Mouse (Mus musculus): ENCODE results near the gene Efhd2. TPM values are rescaled to one million over a fixed set of nuclear protein-coding genes. Genes with fewer than 3 reads are reported as not detected.
A peak's percentile ranks its signal among the peaks of the same experiment; 100 is the strongest.

The Efhd2 gene
- polyA plus RNA-seq (2015; fragmentation: Nextera tagmentation; extraction: Ambion mirVana), result 77.6 and 78.6 TPM in 2 replicates

DNA sequence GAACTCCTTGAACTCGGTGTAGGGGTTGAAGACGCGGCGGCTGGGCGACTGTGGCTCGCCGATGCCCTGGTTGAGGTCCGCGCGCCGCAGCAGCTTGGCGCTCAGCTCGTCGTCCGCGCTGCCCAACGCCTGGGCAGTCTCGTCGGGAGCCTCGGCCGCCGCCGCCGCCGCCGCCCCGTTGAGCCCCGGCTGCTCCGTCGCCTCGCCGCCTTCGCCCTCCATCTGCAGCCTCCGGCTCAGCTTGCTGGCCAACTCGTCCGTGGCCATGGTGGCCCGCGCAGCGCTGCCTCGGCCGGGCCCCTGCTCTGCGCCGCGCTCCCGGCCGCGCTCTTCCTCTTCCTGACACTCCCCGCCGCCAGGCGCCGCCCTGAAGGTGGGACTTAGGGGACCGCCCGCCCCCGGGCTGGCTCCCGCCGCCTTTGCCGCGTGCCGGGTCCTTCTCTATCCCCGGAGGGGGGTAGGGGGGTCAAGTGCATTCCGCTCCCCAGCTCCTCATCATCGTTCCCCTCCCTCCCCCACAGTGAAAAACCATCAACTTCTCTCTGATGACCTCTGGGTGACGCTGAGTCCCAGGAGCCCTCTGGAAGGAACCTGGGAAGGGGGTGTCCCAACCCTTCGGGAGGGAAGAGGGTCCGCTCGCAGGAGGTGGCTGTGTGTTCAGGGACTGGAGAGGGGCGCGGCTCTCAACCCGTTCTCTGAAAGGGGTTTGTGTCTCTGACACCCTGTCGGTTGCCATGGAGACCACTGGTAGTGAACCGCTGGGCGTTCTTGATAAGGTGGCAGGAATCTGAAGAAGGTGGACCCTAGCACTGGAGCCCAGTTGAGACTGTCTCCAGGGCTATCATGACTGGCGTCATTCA lies at the start of gene Efhd2:
Efhd2 (minus strand) TSS at position 320 of the 860 bp plus-strand sequence.
- peaks cover 49% of the 10 kb centered on the region for H3K4me1 ChIP-seq (ENCODE audit: control insufficient read depth, insufficient read depth, low read depth, low read length)

DNA sequence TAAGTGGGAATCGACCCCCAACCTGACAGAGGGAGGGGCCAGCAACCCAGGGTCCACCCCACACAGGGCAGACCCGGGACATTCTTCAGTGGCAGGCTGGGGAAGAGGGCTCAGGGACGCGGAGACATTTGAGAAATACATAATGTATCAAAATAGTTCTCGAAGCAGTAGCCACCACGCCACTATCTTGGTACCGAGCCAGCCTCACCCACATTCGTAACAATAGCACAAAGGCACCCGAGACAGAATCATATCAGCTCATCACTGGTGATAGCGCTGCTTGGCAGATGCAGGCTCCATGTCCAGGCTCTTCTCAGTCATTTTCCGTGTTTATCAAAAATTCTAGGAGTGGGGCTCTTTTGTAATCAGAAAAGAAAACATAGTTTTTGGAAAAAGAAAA lies 49.2 kb upstream of the Efhd2 start:
- no peak for ATAC-seq
- H3K9ac ChIP-seq (ENCODE audit: low read depth, low read length), result no peak overlapping the region
- no peaks in the 10 kb centered on the region for H3K9me3 ChIP-seq (ENCODE audit: control insufficient read depth, low read length)
- H3K4me1 ChIP-seq (ENCODE audit: control insufficient read depth, insufficient read depth, low read depth, low read length), result no peaks in the 10 kb centered on the region
- H3K27ac ChIP-seq (ENCODE audit: low read depth, low read length), result no peak overlapping the region
- H3K4me2 ChIP-seq (ENCODE audit: low read length), result no peak overlapping the region
- no peaks in the 10 kb centered on the region for H3K36me3 ChIP-seq (ENCODE audit: control insufficient read depth, insufficient read depth, low read length)
- no peaks in the 10 kb centered on the region for H3K27me3 ChIP-seq (replicated peaks; ENCODE audit: control insufficient read depth, insufficient read depth, low read length)
- no peak overlapping the region for H3K4me3 ChIP-seq (ENCODE audit: low read length)
- 82% methylated on average over 11 of the region's 11 CpGs for WGBS

More for the DNA sequence above, at the start of gene Efhd2:
- peak; percentile 90 for ATAC-seq
- no peaks in the 10 kb centered on the region for H3K9me3 ChIP-seq (ENCODE audit: control insufficient read depth, low read length)
- peak within 1 kb of the TSS; percentile 97 for H3K4me2 ChIP-seq (ENCODE audit: low read length)
- H3K4me3 ChIP-seq (ENCODE audit: low read length), result peak within 1 kb of the TSS; percentile 85
- no peaks in the 10 kb centered on the region for H3K36me3 ChIP-seq (ENCODE audit: control insufficient read depth, insufficient read depth, low read length)
- under 1% methylated on average over 62 of the region's 73 CpGs for WGBS
- H3K9ac ChIP-seq (ENCODE audit: low read depth, low read length), result peak within 1 kb of the TSS; percentile 93
- H3K27me3 ChIP-seq (replicated peaks; ENCODE audit: control insufficient read depth, insufficient read depth, low read length), result no peaks in the 10 kb centered on the region
- peak within 1 kb of the TSS; percentile 77 for H3K27ac ChIP-seq (ENCODE audit: low read depth, low read length)

DNA sequence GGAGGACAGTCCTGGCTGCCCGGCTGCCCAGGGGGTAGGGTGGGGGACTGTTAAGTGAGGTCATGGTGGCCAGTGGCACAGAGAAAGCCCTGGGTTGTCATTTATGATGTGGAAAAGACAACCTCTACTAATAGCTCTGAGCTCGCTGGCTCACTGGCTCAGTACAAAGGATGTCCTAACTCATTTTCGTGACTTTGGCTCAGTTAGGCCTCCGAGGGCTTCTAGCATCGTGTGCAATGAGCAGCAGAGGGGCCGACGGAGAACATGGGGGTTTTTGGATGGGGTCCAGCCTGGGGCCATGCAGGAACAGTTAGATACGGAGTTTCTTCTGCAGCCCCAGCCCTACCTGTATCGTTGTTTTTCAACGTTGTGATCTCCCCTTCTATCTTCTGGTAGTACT lies 45.7 kb upstream of the Efhd2 start:
- WGBS, result 75% methylated on average over 10 of the region's 10 CpGs
- no peaks in the 10 kb centered on the region for H3K36me3 ChIP-seq (ENCODE audit: control insufficient read depth, insufficient read depth, low read length)
- no peak for ATAC-seq

DNA sequence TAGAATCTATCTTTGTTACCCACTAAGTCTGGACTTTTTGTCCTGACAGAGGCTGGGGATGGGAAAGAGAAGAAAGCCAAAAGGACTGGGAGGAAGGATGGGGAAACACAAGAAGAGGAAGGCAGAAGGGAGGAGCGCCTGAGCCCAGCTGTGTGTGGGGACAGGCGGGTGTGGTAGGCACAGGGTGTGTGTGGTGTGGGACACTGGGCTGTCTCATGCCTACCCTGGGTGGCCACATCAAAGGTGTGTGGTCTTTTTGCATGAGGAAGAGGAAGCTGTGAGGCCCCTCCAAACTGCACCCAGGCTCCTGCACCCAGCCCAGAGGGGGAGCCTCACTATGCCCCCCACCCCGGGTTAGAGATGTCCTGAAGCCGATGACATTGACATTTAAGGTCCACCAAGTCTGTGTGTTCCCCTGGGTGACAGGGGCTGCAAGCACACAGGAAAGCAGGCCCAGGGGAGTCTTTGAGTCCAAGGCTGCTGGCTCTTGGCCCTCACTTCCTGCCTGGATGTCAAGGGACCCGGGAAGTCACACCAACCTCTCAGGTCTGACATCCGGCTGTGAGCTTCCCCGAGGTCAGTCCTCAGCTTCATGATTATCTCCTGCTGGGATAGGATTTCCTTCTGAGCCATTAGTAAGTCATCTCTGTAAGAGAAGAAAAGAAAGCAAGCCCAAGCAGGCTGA lies 43.2 kb upstream of the Efhd2 start:
- H3K4me2 ChIP-seq (ENCODE audit: low read length), result no peak overlapping the region
- no peak for ATAC-seq
- no peak overlapping the region for H3K4me3 ChIP-seq (ENCODE audit: low read length)
- no peaks in the 10 kb centered on the region for H3K27me3 ChIP-seq (replicated peaks; ENCODE audit: control insufficient read depth, insufficient read depth, low read length)
- 69% methylated on average over 7 of the region's 7 CpGs for WGBS
- H3K36me3 ChIP-seq (ENCODE audit: control insufficient read depth, insufficient read depth, low read length), result no peaks in the 10 kb centered on the region
- H3K4me1 ChIP-seq (ENCODE audit: control insufficient read depth, insufficient read depth, low read depth, low read length), result peaks cover 6% of the 10 kb centered on the region; the same call in 1 of the 2 replicates
- no peaks in the 10 kb centered on the region for H3K9me3 ChIP-seq (ENCODE audit: control insufficient read depth, low read length)
- no peak overlapping the region for H3K9ac ChIP-seq (ENCODE audit: low read depth, low read length)
- no peak overlapping the region for H3K27ac ChIP-seq (ENCODE audit: low read depth, low read length)

More for the DNA sequence above, 45.7 kb upstream of the Efhd2 start:
- Histone ChIP-seq H3K27ac (ENCODE audit: low read depth, low read length) (no peak overlapping the region), H3K27me3 (replicated peaks; ENCODE audit: control insufficient read depth, insufficient read depth, low read length) (no peaks in the 10 kb centered on the region), H3K4me3 (ENCODE audit: low read length) (no peak overlapping the region), H3K9ac (ENCODE audit: low read depth, low read length) (no peak overlapping the region), H3K9me3 (ENCODE audit: control insufficient read depth, low read length) (no peaks in the 10 kb centered on the region), H3K4me2 (ENCODE audit: low read length) (no peak overlapping the region), H3K4me1 (ENCODE audit: control insufficient read depth, insufficient read depth, low read depth, low read length) (no peaks in the 10 kb centered on the region)

DNA sequence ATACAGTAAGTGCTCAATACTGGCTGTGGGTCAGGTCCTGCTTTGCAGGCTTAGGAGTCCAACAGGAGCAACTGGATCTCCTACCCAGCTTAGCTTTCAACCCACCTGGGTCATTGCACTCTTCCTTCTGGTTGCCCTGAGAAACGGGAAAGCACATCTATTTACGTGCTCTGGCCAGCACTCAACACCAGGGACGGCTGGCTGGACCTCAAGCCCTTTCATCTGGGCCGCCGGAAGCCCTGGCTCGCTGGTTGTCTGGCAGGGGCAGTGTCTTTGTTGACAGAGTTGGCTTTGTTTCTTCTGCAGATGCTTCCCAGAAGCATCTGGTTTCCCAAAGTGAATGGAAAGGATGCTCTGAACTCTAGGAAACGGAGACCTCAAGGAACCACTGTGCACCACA lies 39.3 kb upstream of the Efhd2 start:
- Histone ChIP-seq H3K4me1 (ENCODE audit: control insufficient read depth, insufficient read depth, low read depth, low read length) (peaks cover 6% of the 10 kb centered on the region; the same call in 1 of the 2 replicates), H3K4me3 (ENCODE audit: low read length) (no peak overlapping the region), H3K9ac (ENCODE audit: low read depth, low read length) (no peak overlapping the region), H3K9me3 (ENCODE audit: control insufficient read depth, low read length) (no peaks in the 10 kb centered on the region), H3K4me2 (ENCODE audit: low read length) (no peak overlapping the region), H3K27ac (ENCODE audit: low read depth, low read length) (no peak overlapping the region), H3K27me3 (replicated peaks; ENCODE audit: control insufficient read depth, insufficient read depth, low read length) (no peaks in the 10 kb centered on the region), H3K36me3 (ENCODE audit: control insufficient read depth, insufficient read depth, low read length) (no peaks in the 10 kb centered on the region)
- 32% methylated on average over 7 of the region's 7 CpGs for WGBS
- ATAC-seq, result peak; percentile 69; the same call in 1 of the 2 replicates

DNA sequence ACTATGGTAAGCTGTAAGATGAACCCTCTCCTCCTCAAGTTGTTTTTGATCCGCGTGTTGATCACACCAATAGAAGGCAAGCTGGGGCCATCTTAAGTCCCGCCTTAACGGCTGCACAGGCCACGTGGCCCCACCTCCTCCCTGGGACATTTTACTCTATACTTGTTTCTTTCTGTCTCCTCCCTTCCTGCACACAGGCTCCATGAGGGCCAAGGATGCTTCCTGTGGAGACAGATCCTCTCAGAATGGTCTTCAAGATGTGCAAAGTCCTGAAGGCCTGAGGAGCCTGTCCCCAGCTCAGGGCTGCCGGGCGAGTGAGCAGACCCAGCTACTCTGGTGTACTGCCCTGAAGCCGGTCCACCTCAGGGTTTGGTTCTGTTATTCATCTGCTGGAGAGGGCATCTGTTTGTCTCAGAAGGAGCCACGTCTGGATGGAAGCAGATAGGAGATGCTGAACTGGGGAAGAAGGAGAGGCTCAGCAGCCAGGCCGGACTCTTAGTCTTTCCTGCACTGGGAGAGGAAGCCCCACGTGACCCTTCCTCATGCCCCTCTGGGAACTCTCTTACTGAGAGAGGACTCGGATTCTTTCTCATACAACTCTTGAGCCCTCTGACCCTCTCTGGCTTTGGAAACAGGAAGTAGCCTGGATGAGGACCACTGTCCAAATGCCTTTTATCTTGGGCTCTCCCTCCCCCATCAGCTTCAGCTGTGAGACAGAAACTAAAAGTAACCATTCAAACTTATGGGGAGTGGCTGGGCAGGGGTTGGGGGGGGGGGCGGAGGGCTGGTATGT lies 38.7 kb upstream of the Efhd2 start:
- Histone ChIP-seq H3K27ac (ENCODE audit: low read depth, low read length) (no peak overlapping the region), H3K9me3 (ENCODE audit: control insufficient read depth, low read length) (no peaks in the 10 kb centered on the region), H3K36me3 (ENCODE audit: control insufficient read depth, insufficient read depth, low read length) (no peaks in the 10 kb centered on the region), H3K27me3 (replicated peaks; ENCODE audit: control insufficient read depth, insufficient read depth, low read length) (no peaks in the 10 kb centered on the region), H3K4me1 (ENCODE audit: control insufficient read depth, insufficient read depth, low read depth, low read length) (peaks cover 6% of the 10 kb centered on the region; the same call in 1 of the 2 replicates), H3K9ac (ENCODE audit: low read depth, low read length) (no peak overlapping the region), H3K4me3 (ENCODE audit: low read length) (no peak overlapping the region), H3K4me2 (ENCODE audit: low read length) (no peak overlapping the region)
- 73% methylated on average over 13 of the region's 13 CpGs for WGBS
- 0 out of 2 replicates have a peak, but pooled peaks have one; percentile 28 for ATAC-seq

DNA sequence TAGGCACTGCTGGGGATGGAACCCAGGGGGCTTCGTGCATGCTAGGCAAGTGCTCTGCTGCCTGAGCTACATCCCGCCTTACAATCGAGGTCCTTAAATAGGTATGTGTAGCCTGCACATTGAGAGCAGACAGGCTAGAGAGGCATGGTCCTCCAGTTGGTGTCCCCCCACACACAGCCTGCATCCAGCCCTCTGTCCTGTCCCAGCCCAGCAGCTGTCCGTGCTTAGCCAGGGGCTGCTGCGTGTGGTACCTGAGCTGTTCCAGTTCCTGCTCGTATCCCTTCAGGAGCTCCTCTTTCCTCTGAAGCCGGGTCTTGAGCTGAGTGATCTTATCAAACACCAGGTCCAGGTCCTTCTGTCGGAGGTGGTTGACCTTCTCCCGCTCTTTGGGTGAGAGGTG lies 30.0 kb upstream of the Efhd2 start:
- H3K27ac ChIP-seq (ENCODE audit: low read depth, low read length), result no peak overlapping the region
- ATAC-seq, result no peak
- no peak overlapping the region for H3K9ac ChIP-seq (ENCODE audit: low read depth, low read length)
- peaks cover 22% of the 10 kb centered on the region for H3K4me1 ChIP-seq (ENCODE audit: control insufficient read depth, insufficient read depth, low read depth, low read length)
- H3K9me3 ChIP-seq (ENCODE audit: control insufficient read depth, low read length), result no peaks in the 10 kb centered on the region
- H3K4me3 ChIP-seq (ENCODE audit: low read length), result no peak overlapping the region
- H3K4me2 ChIP-seq (ENCODE audit: low read length), result no peak overlapping the region
- no peaks in the 10 kb centered on the region for H3K36me3 ChIP-seq (ENCODE audit: control insufficient read depth, insufficient read depth, low read length)
- H3K27me3 ChIP-seq (replicated peaks; ENCODE audit: control insufficient read depth, insufficient read depth, low read length), result no peaks in the 10 kb centered on the region
- 91% methylated on average over 9 of the region's 9 CpGs for WGBS

DNA sequence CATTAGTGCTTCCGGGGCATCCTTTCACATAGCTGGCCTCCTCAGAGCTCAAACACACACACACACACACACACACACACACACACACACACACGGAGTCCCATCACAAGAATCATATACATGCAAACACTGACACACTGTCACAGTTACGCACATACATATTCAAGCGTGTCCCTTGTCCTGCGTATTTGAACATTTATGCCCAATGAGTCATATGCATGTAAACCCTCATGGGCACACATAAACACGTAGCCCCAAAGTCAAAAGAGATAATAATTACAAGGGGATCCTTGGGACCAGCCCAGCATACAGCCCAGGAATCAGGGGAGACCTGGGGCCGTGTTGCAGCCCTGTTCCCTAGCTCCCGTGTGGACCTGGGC lies 27.7 kb upstream of the Efhd2 start:
- H3K36me3 ChIP-seq (ENCODE audit: control insufficient read depth, insufficient read depth, low read length), result no peaks in the 10 kb centered on the region
- H3K4me2 ChIP-seq (ENCODE audit: low read length), result no peak overlapping the region
- H3K27ac ChIP-seq (ENCODE audit: low read depth, low read length), result no peak overlapping the region
- H3K4me3 ChIP-seq (ENCODE audit: low read length), result no peak overlapping the region
- H3K4me1 ChIP-seq (ENCODE audit: control insufficient read depth, insufficient read depth, low read depth, low read length), result peaks cover 23% of the 10 kb centered on the region
- no peaks in the 10 kb centered on the region for H3K9me3 ChIP-seq (ENCODE audit: control insufficient read depth, low read length)
- no peak overlapping the region for H3K9ac ChIP-seq (ENCODE audit: low read depth, low read length)
- H3K27me3 ChIP-seq (replicated peaks; ENCODE audit: control insufficient read depth, insufficient read depth, low read length), result no peaks in the 10 kb centered on the region
- 64% methylated on average over 8 of the region's 8 CpGs for WGBS
- no peak; the same call in 1 of the 2 replicates for ATAC-seq
